Mouse (Mus musculus): ENCODE measurements around the gene Grin3a. TPM values are rescaled to one million over a fixed set of nuclear protein-coding genes. Genes with fewer than 3 reads are reported as not detected.
"Not testable (repeated sequence)": the region's sequence is repeated elsewhere in the genome, so short reads cannot be mapped to it uniquely, and the experiment has no call there.

Grin3a gene
- polyA plus RNA-seq, 1 experiment from 2014 or later: 4.9 TPM

- Histone ChIP-seq H3K27me3 (replicated peaks) (no peaks in the 10 kb centered on the region), H3K4me1 (no peaks in the 10 kb centered on the region), H3K4me3 (no peak overlapping the region), H3K9me3 (no peaks in the 10 kb centered on the region), H3K4me2 (replicated peaks) (no peak overlapping the region), H3K36me3 (no peaks in the 10 kb centered on the region), H3K27ac (no peak overlapping the region), H3K9ac (no peak overlapping the region)
- no peak for ATAC-seq (ENCODE audit: low FRiP score, low read depth)
- WGBS: 82% methylated on average over 2 of the region's 2 CpGs
These were observed 223.3 kb downstream of the Grin3a start for GRCm38 (mm10) chr4:49622272-49622671.

GRCm38 (mm10) chr4:49619861-49620260 is 225.7 kb downstream of the Grin3a start:
- H3K9ac ChIP-seq; H3K27me3 ChIP-seq (replicated peaks); H3K4me1 ChIP-seq; H3K27ac ChIP-seq; H3K9me3 ChIP-seq; H3K4me3 ChIP-seq; ATAC-seq (ENCODE audit: low FRiP score, low read depth); H3K36me3 ChIP-seq; H3K4me2 ChIP-seq (replicated peaks): not testable (repeated sequence)
- WGBS: 94% methylated on average over 7 of the region's 7 CpGs

- Histone ChIP-seq H3K4me1 (no peaks in the 10 kb centered on the region), H3K9me3 (no peaks in the 10 kb centered on the region), H3K4me3 (no peak overlapping the region), H3K4me2 (replicated peaks) (no peak overlapping the region), H3K9ac (no peak overlapping the region), H3K27me3 (replicated peaks) (no peaks in the 10 kb centered on the region), H3K27ac (no peak overlapping the region), H3K36me3 (no peaks in the 10 kb centered on the region)
- no peak for ATAC-seq (ENCODE audit: low FRiP score, low read depth)
- 94% methylated on average over 10 of the region's 10 CpGs for WGBS
These were observed 228.6 kb downstream of the Grin3a start for GRCm38 (mm10) chr4:49616924-49617323.

Other genes starting within 250 kb of the Grin3a start
- gene Tmem246, start 247.9 kb downstream of the Grin3a start, polyA plus RNA-seq (2016; fragmentation: Nextera tagmentation; extraction: Ambion mirVana): 33.7 and 34.5 TPM in 2 replicates
- 57.4 and 62.8 TPM in 2 replicates for gene Rnf20, start 213.7 kb downstream of the Grin3a start, polyA plus RNA-seq (2016; fragmentation: Nextera tagmentation; extraction: Ambion mirVana)
- 0.14 TPM in 2 replicates for gene Ppp3r2, start 163.7 kb downstream of the Grin3a start, polyA plus RNA-seq (2016; fragmentation: Nextera tagmentation; extraction: Ambion mirVana)

All from neural tube, embryonic 12.5 days (tissue).